Mouse (Mus musculus) embryonic fibroblast, embryonic 13.5 days (primary cell): Measurements from ENCODE around the gene H2afx.
A peak's percentile ranks its signal among the peaks of the same experiment; 100 is the strongest.

Experiments
- CTCF ChIP-seq: IDR thresholded peaks from 2 replicates; pipeline ENCODE4 v1.5.1; 2011; ENCODE audit warnings: mild to moderate bottlenecking, control low read depth, low read length, moderate library complexity, borderline replicate concordance; ENCODE audit not compliant: insufficient read depth
- POLR2A ChIP-seq: IDR thresholded peaks from 2 replicates; pipeline ENCODE4 v1.6.1; 2011; ENCODE audit warnings: low read depth, mild to moderate bottlenecking, control low read depth, low read length, moderate library complexity

DNA sequence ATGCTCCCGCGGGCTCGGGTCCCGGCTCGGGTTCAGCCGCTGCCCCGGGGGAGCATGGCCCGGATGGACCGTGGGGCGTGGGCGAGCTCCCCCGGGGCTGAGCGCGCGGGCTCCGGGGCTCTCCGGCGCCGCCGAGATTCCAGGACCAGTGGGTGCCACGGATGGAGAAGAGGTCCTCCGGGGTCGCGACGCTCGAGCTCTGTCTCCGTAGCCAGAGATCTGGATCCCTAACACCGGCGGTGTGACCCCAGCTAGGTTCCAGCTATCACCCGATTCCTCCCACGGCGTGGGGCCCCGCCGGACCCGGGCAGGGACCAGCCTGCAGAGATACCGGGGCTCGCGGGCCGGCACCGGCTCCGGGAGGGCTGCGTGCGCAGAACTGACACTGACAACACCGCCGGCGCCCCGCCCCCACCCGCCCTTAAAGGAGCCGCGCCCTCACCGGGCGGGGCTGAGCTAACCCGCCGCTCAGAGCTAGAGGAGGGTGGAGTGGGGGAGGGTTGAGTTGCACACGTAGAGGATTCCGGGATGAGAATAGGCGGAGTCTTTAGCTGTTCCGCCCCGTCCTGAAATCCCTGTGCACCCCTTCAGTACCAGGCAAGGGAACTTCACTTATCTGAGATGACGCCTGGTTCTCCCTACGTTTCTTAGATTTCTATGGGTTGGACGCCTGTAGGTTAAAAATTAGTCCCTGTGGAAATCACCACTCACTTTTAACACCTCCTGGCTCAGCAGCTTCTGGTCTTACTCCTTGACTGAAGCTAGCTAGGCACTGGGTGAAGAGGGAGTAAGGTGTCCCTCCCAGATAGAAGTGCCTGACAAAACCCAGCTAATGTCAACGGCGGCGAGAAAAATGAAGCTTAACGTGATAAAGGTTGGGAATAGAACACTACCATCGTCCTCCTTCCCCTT lies 14.4 kb upstream of the H2afx start, which contains the start of gene C2cd2l:
- peak; percentile 78 for TF ChIP-seq POLR2A
- TF ChIP-seq CTCF = no peak
